10 mouse cellular contexts compared by ENCODE assay signal in genomic region chr11:120293714-120294113, GRCm38 (mm10). TPM values are rescaled to one million over a fixed set of nuclear protein-coding genes. Genes with fewer than 3 reads are reported as not detected.
DNase-seq lines count a peak whose midpoint lies in the region; ATAC-seq and TF ChIP-seq lines count a peak whose summit lies in the region.
"Had no signal": no experiment of that assay in that cellular context is flagged by ENCODE, and none has a peak within 500 bp of the region (broad histone marks: within the 10 kb centered on the region; RNA-seq: fewer than 3 reads in every experiment).

No protein-coding gene starts in this region.

- no peak for DNase-seq in heart, adult 11 months
- DNase-seq in adrenal gland, adult 8-10 months = peak; percentile 44
- no peak for DNase-seq in forebrain, embryonic 10.5 days (ENCODE audit: extremely low spot score, low spot score)
- DNase-seq in gastrocnemius, postnatal 36 days = no peak
- DNase-seq in left cerebral cortex, adult 2 months (ENCODE audit: extremely low spot score in 1 of 2, low spot score in 2 of 2) = no peak
- no peak for DNase-seq in cerebellum, adult 9-11 months

- peaks cover 23% of the 10 kb centered on the region for H3K36me3 ChIP-seq in heart, embryonic 13.5 days
- H3K36me3 ChIP-seq in forebrain, embryonic 10.5 days (replicated peaks) = peaks cover 40% of the 10 kb centered on the region

- peaks cover 42% of the 10 kb centered on the region for H3K4me1 ChIP-seq in heart, embryonic 13.5 days
- peaks cover 58% of the 10 kb centered on the region for H3K4me1 ChIP-seq in forebrain, embryonic 10.5 days

- peak overlapping the region; percentile 37 for H3K27ac ChIP-seq in heart, embryonic 13.5 days (replicated peaks)
- H3K27ac ChIP-seq in forebrain, embryonic 10.5 days = peak overlapping the region; percentile 78
- H3K27ac ChIP-seq in left cerebral cortex, adult 2 months = no peak overlapping the region
- H3K27ac ChIP-seq: heart, embryonic 15.5 days; liver, embryonic 14.5 days had no signal

- 67% methylated on average over 1 of the region's 1 CpGs for WGBS in heart, embryonic 13.5 days
- 83% methylated on average over 1 of the region's 1 CpGs for WGBS in forebrain, embryonic 10.5 days

- no peak overlapping the region for H3K4me3 ChIP-seq in heart, embryonic 13.5 days
- peak overlapping the region; percentile 22; the same call in 1 of the 2 replicates for H3K4me3 ChIP-seq in forebrain, embryonic 10.5 days
- no peak overlapping the region for H3K4me3 ChIP-seq in left cerebral cortex, adult 2 months
- H3K4me3 ChIP-seq: heart, embryonic 15.5 days had no signal

- no peak for ATAC-seq in heart, embryonic 13.5 days (ENCODE audit: extremely low read depth, insufficient number of reproducible peaks, low FRiP score, low TSS enrichment)
- ATAC-seq in megakaryocyte, adult 5-6 weeks (ENCODE audit: poor library complexity, severe bottlenecking) = peak; percentile 35; the same call in 1 of the 2 replicates

- peak overlapping the region; percentile 20; the same call in 1 of the 2 replicates for H3K9ac ChIP-seq in heart, embryonic 13.5 days
- H3K9ac ChIP-seq: heart, embryonic 15.5 days; liver, embryonic 14.5 days had no signal

- intact Hi-C loops in gastrocnemius, postnatal 36 days (cut with DNase I) = loop anchor here (10.0 kb wide), 1 partner anchor 349 kb away; the partner anchor contains the start of gene Baiap2
- intact Hi-C loops in left cerebral cortex, adult 2 months (cut with DNase I) = loop anchor here (2.0 kb wide), 1 partner anchor 13 kb away; no protein-coding TSS in a partner anchor

- TF ChIP-seq CTCF in left cerebral cortex, adult 2 months (IDR thresholded peaks at IDR 0.05) = no peak

- no peak overlapping the region for H3K4me2 ChIP-seq in heart, embryonic 13.5 days
- H3K4me2 ChIP-seq: heart, embryonic 15.5 days had no signal

- no peaks in the 10 kb centered on the region for H3K9me3 ChIP-seq in heart, embryonic 13.5 days
- no peaks in the 10 kb centered on the region for H3K9me3 ChIP-seq in forebrain, embryonic 10.5 days
- H3K9me3 ChIP-seq: heart, embryonic 15.5 days had no signal

- no peaks in the 10 kb centered on the region for H3K27me3 ChIP-seq in heart, embryonic 13.5 days (replicated peaks)
- H3K27me3 ChIP-seq in forebrain, embryonic 10.5 days (ENCODE audit: poor library complexity, severe bottlenecking) = no peaks in the 10 kb centered on the region
- H3K27me3 ChIP-seq: heart, embryonic 15.5 days had no signal

RNA-seq across cellular contexts. Expression of gene Actg1, which starts 54.6 kb away (rescaled TPM):
- polyA plus RNA-seq in heart, embryonic 13.5 days (2015; fragmentation: Nextera tagmentation; extraction: Ambion mirVana) = 1,234 and 1,290 TPM in 2 replicates
- total RNA-seq in adrenal gland, adult 8-10 months (2022) = 1,000 to 10,000 TPM; 1,100 to 1,474 (median 1,219) TPM
- 2,559 and 2,733 TPM in 2 replicates for polyA plus RNA-seq in forebrain, embryonic 10.5 days (2016; fragmentation: Nextera tagmentation; extraction: Ambion mirVana)
- total RNA-seq in megakaryocyte, adult 5-6 weeks (2015) = 4,212 and 4,544 TPM in 2 replicates
- 2,305 and 2,430 TPM in 2 replicates for total RNA-seq in megakaryocyte, adult 5-6 weeks (2017)
- total RNA-seq in gastrocnemius, postnatal 36 days (2021) = 100 to 1,000 TPM; 186 to 222 TPM
- total RNA-seq in left cerebral cortex, adult 2 months (2021) = 1,000 to 10,000 TPM; 1,100 to 1,129 TPM

Comparison
In these comparisons a context has a peak if more than half of its experiments do, and no peak if none do; other contexts are left out.
1. RNA of gene Actg1, which starts 54.6 kb away (total RNA-seq): 2,305 to 4,544 TPM in megakaryocyte, adult 5-6 weeks, 1,100 to 1,474 TPM in adrenal gland, adult 8-10 months and 1,100 to 1,129 TPM in left cerebral cortex, adult 2 months; 186 to 222 TPM in gastrocnemius, postnatal 36 days; every median in the first group is over 4 times any median in the second.